In the genomic region with DNA sequence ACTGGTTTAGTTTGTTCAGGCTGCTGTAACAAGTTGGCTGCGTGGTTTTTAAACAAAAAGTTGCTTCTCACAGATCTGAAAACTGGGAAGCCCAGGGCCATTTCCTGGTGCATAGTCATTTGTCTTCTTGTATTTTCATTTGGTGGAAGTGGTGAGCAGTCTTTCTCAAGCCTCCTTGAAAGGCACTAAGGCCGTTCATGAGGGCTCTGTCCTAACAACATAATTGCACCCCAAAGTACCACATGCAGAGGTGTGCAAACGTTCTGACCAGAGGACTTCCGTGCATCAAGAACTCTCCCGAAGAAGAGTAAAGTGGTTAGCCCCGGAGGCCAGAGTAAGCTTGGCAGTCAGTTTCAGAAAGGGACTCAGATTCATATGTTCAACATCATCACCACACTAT, we compare ENCODE assay signal across 24 mouse cellular contexts.
"Had no signal": no experiment of that assay in that cellular context is flagged by ENCODE, and none has a peak within 500 bp of the region (broad histone marks: within the 10 kb centered on the region; RNA-seq: fewer than 3 reads in every experiment).

No protein-coding gene starts in this region.

- H3K9ac ChIP-seq: heart, embryonic 12.5 days; hindbrain, embryonic 12.5 days; hindbrain, embryonic 14.5 days; intestine, embryonic 15.5 days; limb, embryonic 12.5 days had no signal

- H3K27ac ChIP-seq: gastrocnemius, adult 2 months; hindbrain, embryonic 10.5 days; hindbrain, embryonic 12.5 days; hindbrain, embryonic 14.5 days; intestine, embryonic 15.5 days; layer of hippocampus, adult 2 months; left cerebral cortex, adult 2 months; limb, embryonic 10.5 days; limb, embryonic 12.5 days had no signal

- ATAC-seq: hindbrain, embryonic 16.5 days; inflammation-experienced regulatory T-cells, adult 6 months; intestine, embryonic 15.5 days; intestine, postnatal 0 days had no signal

- H3K4me3 ChIP-seq: gastrocnemius, adult 2 months; heart, embryonic 12.5 days; hindbrain, embryonic 10.5 days; hindbrain, embryonic 12.5 days; intestine, embryonic 15.5 days; layer of hippocampus, adult 2 months; left cerebral cortex, adult 2 months; limb, embryonic 10.5 days; limb, embryonic 12.5 days had no signal

- H3K4me2 ChIP-seq: heart, embryonic 12.5 days; hindbrain, embryonic 12.5 days; hindbrain, embryonic 14.5 days; intestine, embryonic 15.5 days; limb, embryonic 12.5 days had no signal

- H3K4me1 ChIP-seq: heart, embryonic 12.5 days; hindbrain, embryonic 10.5 days; hindbrain, embryonic 12.5 days; intestine, embryonic 15.5 days; limb, embryonic 10.5 days; limb, embryonic 12.5 days had no signal

- H3K9me3 ChIP-seq: heart, embryonic 12.5 days; hindbrain, embryonic 10.5 days; hindbrain, embryonic 12.5 days; intestine, embryonic 15.5 days; limb, embryonic 10.5 days; limb, embryonic 12.5 days had no signal

- DNase-seq: gastrocnemius, adult 2 months; gastrocnemius, postnatal 10 days; gastrocnemius, postnatal 25 days; heart, adult 18-20 months; heart, postnatal 10 days; heart, postnatal 4 days; kidney, adult 18-20 months; kidney, adult 8-10 months; kidney, postnatal 10 days; kidney, postnatal 25 days; kidney, postnatal 4 days; liver had no signal

- H3K27me3 ChIP-seq: heart, embryonic 12.5 days; hindbrain, embryonic 12.5 days; intestine, embryonic 15.5 days; limb, embryonic 12.5 days had no signal

- H3K36me3 ChIP-seq: heart, embryonic 12.5 days; hindbrain, embryonic 10.5 days; hindbrain, embryonic 12.5 days; intestine, embryonic 15.5 days; limb, embryonic 10.5 days; limb, embryonic 12.5 days had no signal
